Mouse (Mus musculus) MEL (cell line): Measurements from ENCODE around the gene Eml1.

Experiments used
- CHD2 ChIP-seq: IDR thresholded peaks from 2 replicates; pipeline ENCODE4 v1.6.1; 2011; ENCODE audit warnings: low read length, improper control_type of control experiment
- CTCF ChIP-seq, 3 experiments: IDR thresholded peaks in 2 of 3; conservative IDR thresholded peaks in 1 of 3; 2 replicates each; pipeline ENCODE4 v1.5.1; 2011 to 2012; ENCODE audit warnings: low read length in 3 of 3, low read depth in 2 of 3, mild to moderate bottlenecking in 2 of 3, improper control_type of control experiment in 1 of 3, inconsistent platforms in 1 of 3, mixed read lengths in 1 of 3, moderate library complexity in 1 of 3; ENCODE audit not compliant: control insufficient read depth in 1 of 3, insufficient read depth in 1 of 3, poor library complexity in 1 of 3, severe bottlenecking in 1 of 3
- EP300 ChIP-seq, 2 experiments: IDR thresholded peaks; 2 replicates each; pipeline ENCODE4 v1.6.1; 2011; ENCODE audit warnings: improper control_type of control experiment in 2 of 2, low read length in 2 of 2, low read depth in 1 of 2, mild to moderate bottlenecking in 1 of 2
- HCFC1 ChIP-seq: IDR thresholded peaks from 2 replicates; pipeline ENCODE4 v1.6.1; 2012; ENCODE audit warnings: low read depth, mild to moderate bottlenecking, inconsistent platforms, low read length, improper control_type of control experiment, moderate library complexity
- KAT2A ChIP-seq: conservative IDR thresholded peaks from 2 replicates; pipeline ENCODE4 v1.6.1; 2012; ENCODE audit warnings: low read depth, low read length, improper control_type of control experiment, inconsistent platforms
- MAFK ChIP-seq: IDR thresholded peaks from 2 replicates; pipeline ENCODE4 v1.6.1; 2011; ENCODE audit warnings: low read depth, mild to moderate bottlenecking, low read length, improper control_type of control experiment, borderline replicate concordance
- MXI1 ChIP-seq: IDR thresholded peaks from 2 replicates; pipeline ENCODE4 v1.6.1; 2011; ENCODE audit warnings: mild to moderate bottlenecking, low read depth, low read length, improper control_type of control experiment
- POLR2A ChIP-seq, 2 experiments: IDR thresholded peaks; 2 replicates each; pipeline ENCODE4 v1.6.1; 2011 to 2012; ENCODE audit warnings: low read length in 2 of 2, mild to moderate bottlenecking in 2 of 2, control low read depth in 1 of 2, improper control_type of control experiment in 1 of 2, low read depth in 1 of 2, moderate library complexity in 1 of 2; ENCODE audit not compliant: control insufficient read depth in 1 of 2, insufficient read depth in 1 of 2, poor library complexity in 1 of 2
- RAD21 ChIP-seq: IDR thresholded peaks from 2 replicates; pipeline ENCODE4 v1.6.1; 2011; ENCODE audit warnings: mild to moderate bottlenecking, low read depth, low read length, improper control_type of control experiment
- RCOR1 ChIP-seq: IDR thresholded peaks from 2 replicates; pipeline ENCODE4 v1.6.1; 2012; ENCODE audit warnings: low read depth, mild to moderate bottlenecking, inconsistent platforms, low read length, improper control_type of control experiment
- TBP ChIP-seq: IDR thresholded peaks from 2 replicates; pipeline ENCODE4 v1.8.0; 2011; ENCODE audit warnings: low read depth, low read length, improper control_type of control experiment
- ZMIZ1 ChIP-seq: IDR thresholded peaks from 2 replicates; pipeline ENCODE4 v1.6.1; 2012; ENCODE audit warnings: low read depth, mild to moderate bottlenecking, inconsistent platforms, low read length, improper control_type of control experiment, moderate library complexity

DNA sequence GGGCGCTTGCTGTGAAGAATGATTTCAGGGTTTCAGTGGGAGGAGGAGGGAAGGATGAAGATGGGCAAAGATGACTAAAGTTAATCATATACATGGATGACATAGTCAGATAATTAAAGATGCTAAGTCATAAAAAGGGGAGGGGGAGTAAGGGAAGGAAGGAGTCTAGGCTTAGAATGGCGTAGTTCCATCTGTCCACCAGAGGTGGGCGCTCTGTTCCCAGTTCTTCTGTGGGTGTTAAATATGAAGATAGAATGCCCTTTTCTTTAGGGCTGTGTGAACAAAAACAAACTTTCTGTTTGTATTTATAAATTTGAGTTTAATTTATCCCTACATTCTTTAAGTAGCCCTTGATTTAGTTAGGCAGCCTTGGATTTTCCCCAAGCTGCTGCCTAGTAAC lies 192.5 kb downstream of the Eml1 start:
- TF ChIP-seq POLR2A (IDR thresholded peaks at IDR 0.05; ENCODE audit: control insufficient read depth in 1 of 2, insufficient read depth in 1 of 2, low read depth in 1 of 2, low read length in 2 of 2, poor library complexity in 1 of 2) (no peak), RCOR1 (no peak), EP300 (IDR thresholded peaks at IDR 0.05; ENCODE audit: low read depth in 1 of 2, low read length in 2 of 2) (no peak), RAD21 (no peak), CTCF (IDR thresholded peaks at IDR 0.05 in 2 of 3, conservative IDR thresholded peaks at IDR 0.05 in 1 of 3; ENCODE audit: control insufficient read depth in 1 of 3, insufficient read depth in 1 of 3, low read depth in 2 of 3, low read length in 3 of 3, poor library complexity in 1 of 3, severe bottlenecking in 1 of 3) (no peak), HCFC1 (no peak), ZMIZ1 (no peak), MAFK (no peak), TBP (no peak), MXI1 (no peak), CHD2 (no peak), KAT2A (no peak)
